Mouse (Mus musculus): ENCODE results near the gene Pip4k2a. TPM values are rescaled to one million over a fixed set of nuclear protein-coding genes. Genes with fewer than 3 reads are reported as not detected.

Pip4k2a gene
- total and polyA plus RNA-seq, 3 experiments, result 4.3 to 7.6 (median 6.5) TPM

DNA sequence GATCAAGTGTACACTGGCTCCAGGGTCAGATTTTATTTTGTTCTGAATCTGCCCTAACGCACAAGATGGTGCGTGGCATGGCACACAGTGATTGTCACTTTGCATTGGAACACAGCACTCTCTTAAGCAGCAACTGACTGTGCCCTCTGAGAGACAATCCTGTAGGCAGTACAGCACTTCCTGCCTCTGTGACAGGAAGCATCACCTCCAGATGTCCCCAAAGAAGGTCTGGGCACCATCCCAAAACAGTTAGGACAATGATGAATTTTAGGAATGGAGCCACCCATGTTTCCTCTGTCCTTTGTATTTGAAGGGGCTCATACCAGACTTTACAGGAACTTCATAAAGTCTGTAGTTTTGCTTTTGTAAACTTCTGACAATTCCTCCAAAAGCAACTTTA, 54.0 kb downstream of the Pip4k2a start:
- TF ChIP-seq EP300 (IDR thresholded peaks at IDR 0.05; ENCODE audit: insufficient read depth, low read depth, low read length), result peak; percentile 76; the same call in 1 of the 2 replicates
- TF ChIP-seq POLR2A (IDR thresholded peaks at IDR 0.05; ENCODE audit: insufficient read depth, low read depth, low read length), result no peak
- TF ChIP-seq CTCF (IDR thresholded peaks at IDR 0.05), result no peak
- Histone ChIP-seq H3K9ac (ENCODE audit: low read depth, low read length) (no peak overlapping the region), H3K4me3 (no peak overlapping the region), H3K79me2 (replicated peaks; ENCODE audit: control insufficient read depth, insufficient read depth, low read length) (no peaks in the 10 kb centered on the region), H3K27me3 (ENCODE audit: control insufficient read depth, insufficient read depth, low read length) (no peaks in the 10 kb centered on the region), H3K36me3 (ENCODE audit: control insufficient read depth, insufficient read depth, low read length) (peaks cover 11% of the 10 kb centered on the region), H3K27ac (peak overlapping the region; percentile 47), H3K4me1 (ENCODE audit: control insufficient read depth, insufficient read depth, low read length) (peaks cover 17% of the 10 kb centered on the region)
- DNase-seq, result peak in 1 of 2 experiments; percentile 50
- intact Hi-C loops (cut with DNase I), result loop anchor here (5.0 kb wide), 1 partner anchor 53 kb away; the partner anchor contains the start of genes 4930426L09Rik and Pip4k2a
- 60% methylated on average over 2 of the region's 2 CpGs for WGBS

DNA sequence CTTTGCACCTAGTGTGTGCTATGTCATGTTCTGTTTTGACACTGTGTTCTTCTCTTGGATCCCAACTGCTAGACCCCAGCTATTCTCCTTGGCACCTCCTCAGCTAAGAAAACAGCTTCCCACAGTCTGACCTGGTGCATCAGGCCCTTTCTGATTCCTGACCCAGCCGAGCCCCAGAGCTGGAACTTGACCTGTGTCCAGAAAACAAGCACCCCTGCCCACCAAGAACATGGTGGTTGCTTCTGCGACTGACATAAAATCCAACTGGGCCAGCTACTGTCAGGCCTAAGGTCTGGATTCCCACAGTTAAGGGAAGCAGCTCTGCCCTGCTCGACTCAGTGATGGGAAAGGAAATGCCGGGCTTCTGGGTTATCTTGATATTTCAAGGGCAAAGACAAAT, 54.6 kb downstream of the Pip4k2a start:
- Histone ChIP-seq H3K36me3 (ENCODE audit: control insufficient read depth, insufficient read depth, low read length) (peaks cover 11% of the 10 kb centered on the region), H3K27ac (peak overlapping the region; percentile 47), H3K27me3 (ENCODE audit: control insufficient read depth, insufficient read depth, low read length) (no peaks in the 10 kb centered on the region), H3K79me2 (replicated peaks; ENCODE audit: control insufficient read depth, insufficient read depth, low read length) (no peaks in the 10 kb centered on the region), H3K4me1 (ENCODE audit: control insufficient read depth, insufficient read depth, low read length) (peaks cover 18% of the 10 kb centered on the region), H3K4me3 (no peak overlapping the region), H3K9ac (ENCODE audit: low read depth, low read length) (no peak overlapping the region)
- intact Hi-C loops (cut with DNase I), result loop anchor here (5.0 kb wide), 1 partner anchor 54 kb away; the partner anchor contains the start of genes 4930426L09Rik and Pip4k2a
- DNase-seq, result no peak
- TF ChIP-seq POLR2A (IDR thresholded peaks at IDR 0.05; ENCODE audit: insufficient read depth, low read depth, low read length) (no peak), EP300 (IDR thresholded peaks at IDR 0.05; ENCODE audit: insufficient read depth, low read depth, low read length) (no peak)
- 50% methylated on average over 4 of the region's 4 CpGs for whole genome bisulfite sequencing

DNA sequence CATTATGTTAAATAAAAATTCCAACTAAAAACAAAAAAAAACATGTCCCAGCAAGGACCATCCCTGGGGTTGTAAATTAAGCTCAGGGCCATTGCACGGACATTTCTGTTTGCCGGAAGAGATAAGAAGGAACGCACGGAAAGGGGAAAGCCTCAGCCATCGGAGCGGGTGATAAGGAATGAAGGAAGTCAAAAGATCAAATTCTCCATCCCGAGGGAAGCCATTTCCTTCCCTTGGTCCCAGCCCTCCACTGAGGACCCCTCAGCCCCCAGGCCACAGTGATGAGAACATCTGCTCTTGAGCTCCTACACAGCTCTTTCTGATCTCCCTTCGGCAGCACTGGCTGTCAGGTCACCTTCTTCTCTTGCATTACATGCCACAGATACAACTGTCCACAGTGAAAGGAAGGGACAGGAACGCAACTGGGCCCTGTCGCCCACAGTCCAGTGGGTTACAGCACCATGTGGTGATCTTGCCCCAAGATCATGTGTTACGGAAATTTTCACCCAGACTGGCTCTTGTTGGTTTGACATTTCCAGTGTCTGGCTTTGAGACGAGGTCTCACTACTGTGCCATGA, 57.1 kb downstream of the Pip4k2a start:
- no peak for DNase-seq
- no peaks in the 10 kb centered on the region for H3K27me3 ChIP-seq (ENCODE audit: control insufficient read depth, insufficient read depth, low read length)
- peaks cover 23% of the 10 kb centered on the region for H3K4me1 ChIP-seq (ENCODE audit: control insufficient read depth, insufficient read depth, low read length)
- intact Hi-C loops (cut with DNase I), result loop anchor here (5.0 kb wide), 1 partner anchor 57 kb away; the partner anchor contains the start of genes 4930426L09Rik and Pip4k2a
- peak overlapping the region; percentile 13; the same call in 1 of the 2 replicates for H3K27ac ChIP-seq
- H3K79me2 ChIP-seq (replicated peaks; ENCODE audit: control insufficient read depth, insufficient read depth, low read length), result no peaks in the 10 kb centered on the region
- no peak overlapping the region for H3K9ac ChIP-seq (ENCODE audit: low read depth, low read length)
- TF ChIP-seq EP300 (IDR thresholded peaks at IDR 0.05; ENCODE audit: insufficient read depth, low read depth, low read length) (no peak), CTCF (IDR thresholded peaks at IDR 0.05) (no peak), POLR2A (IDR thresholded peaks at IDR 0.05; ENCODE audit: insufficient read depth, low read depth, low read length) (no peak)
- 39% methylated on average over 12 of the region's 12 CpGs for WGBS
- H3K4me3 ChIP-seq, result no peak overlapping the region
- H3K36me3 ChIP-seq (ENCODE audit: control insufficient read depth, insufficient read depth, low read length), result peaks cover 6% of the 10 kb centered on the region; the same call in 1 of the 2 replicates

DNA sequence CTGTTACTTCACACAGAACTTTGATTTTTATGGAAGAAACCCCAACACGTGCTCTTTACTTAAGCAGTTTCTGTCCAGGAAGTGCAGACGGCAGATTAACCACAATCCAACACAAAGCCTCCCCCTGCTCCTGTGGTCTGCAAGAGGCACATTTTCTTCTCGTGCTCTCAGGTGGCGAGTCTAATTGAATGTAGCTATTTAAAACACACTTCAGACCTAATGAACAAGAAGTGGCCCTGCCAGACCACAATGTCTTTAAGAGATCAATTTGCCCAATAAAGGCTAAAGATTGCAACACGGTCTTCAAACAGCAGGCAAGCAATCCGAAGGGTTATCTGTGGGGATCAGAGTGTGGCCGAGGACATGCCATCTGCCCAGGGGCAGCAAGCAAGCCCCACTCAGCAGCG, 59.0 kb downstream of the Pip4k2a start:
- H3K4me3 ChIP-seq, result no peak overlapping the region
- WGBS, result 52% methylated on average over 8 of the region's 8 CpGs
- no peaks in the 10 kb centered on the region for H3K79me2 ChIP-seq (replicated peaks; ENCODE audit: control insufficient read depth, insufficient read depth, low read length)
- intact Hi-C loops (cut with DNase I), result loop anchor here (5.0 kb wide), 1 partner anchor 42 kb away; no protein-coding TSS in a partner anchor
- H3K36me3 ChIP-seq (ENCODE audit: control insufficient read depth, insufficient read depth, low read length), result peaks cover 4% of the 10 kb centered on the region; the same call in 1 of the 2 replicates
- DNase-seq, result no peak
- H3K27me3 ChIP-seq (ENCODE audit: control insufficient read depth, insufficient read depth, low read length), result no peaks in the 10 kb centered on the region
- no peak for TF ChIP-seq EP300 (IDR thresholded peaks at IDR 0.05; ENCODE audit: insufficient read depth, low read depth, low read length)
- TF ChIP-seq POLR2A (IDR thresholded peaks at IDR 0.05; ENCODE audit: insufficient read depth, low read depth, low read length), result no peak
- TF ChIP-seq CTCF (IDR thresholded peaks at IDR 0.05), result no peak
- peaks cover 22% of the 10 kb centered on the region for H3K4me1 ChIP-seq (ENCODE audit: control insufficient read depth, insufficient read depth, low read length)
- H3K27ac ChIP-seq, result no peak overlapping the region
- no peak overlapping the region for H3K9ac ChIP-seq (ENCODE audit: low read depth, low read length)

DNA sequence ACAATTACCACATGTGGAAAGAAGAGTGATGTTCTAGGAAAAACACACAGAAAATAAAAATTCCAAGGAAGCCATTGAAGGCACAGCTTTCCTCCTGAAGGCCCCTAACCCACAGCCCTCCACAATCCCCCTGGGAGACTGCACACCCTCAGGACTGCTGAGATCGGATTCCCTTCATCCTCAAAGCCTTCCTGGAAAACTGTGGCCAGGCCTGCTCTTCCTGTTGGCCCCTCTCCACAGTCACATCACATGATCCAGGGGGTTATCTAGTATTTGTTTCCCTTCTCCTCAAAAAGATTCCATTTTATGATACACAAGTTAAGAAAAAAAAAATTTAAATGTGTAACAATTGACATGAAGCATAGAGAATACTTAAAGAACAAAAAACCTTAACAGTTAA, 59.7 kb downstream of the Pip4k2a start:
- peak overlapping the region; percentile 31 for H3K27ac ChIP-seq

DNA sequence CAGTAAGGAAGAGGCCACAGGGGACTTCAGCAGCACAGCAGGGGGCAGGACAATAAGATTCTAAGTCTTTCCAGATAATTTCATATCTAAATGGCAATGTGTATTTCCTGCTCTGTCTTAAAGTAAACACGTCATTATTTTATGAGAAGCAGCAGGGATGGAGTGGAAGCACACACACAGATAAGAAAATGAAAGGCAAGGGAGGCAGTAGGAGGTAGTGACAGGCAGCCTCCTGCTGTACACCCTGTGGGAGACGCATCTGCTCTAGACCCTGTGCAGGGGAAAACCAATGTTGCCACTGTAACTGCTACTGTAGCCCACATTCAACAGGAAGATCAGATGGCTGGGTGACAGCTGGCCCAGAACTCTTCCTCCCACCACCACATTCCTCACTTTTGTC, 60.3 kb downstream of the Pip4k2a start:
- Histone ChIP-seq H3K4me1 (ENCODE audit: control insufficient read depth, insufficient read depth, low read length) (peaks cover 17% of the 10 kb centered on the region), H3K27ac (peak overlapping the region; percentile 31), H3K4me3 (no peak overlapping the region), H3K9ac (ENCODE audit: low read depth, low read length) (no peak overlapping the region), H3K79me2 (replicated peaks; ENCODE audit: control insufficient read depth, insufficient read depth, low read length) (no peaks in the 10 kb centered on the region), H3K36me3 (ENCODE audit: control insufficient read depth, insufficient read depth, low read length) (peaks cover 4% of the 10 kb centered on the region; the same call in 1 of the 2 replicates), H3K27me3 (ENCODE audit: control insufficient read depth, insufficient read depth, low read length) (no peaks in the 10 kb centered on the region)
- DNase-seq, result peak in 1 of 2 experiments; percentile 21
- intact Hi-C loops (cut with DNase I), result loop anchor here (5.0 kb wide), 1 partner anchor 40 kb away; no protein-coding TSS in a partner anchor
- no peak for TF ChIP-seq EP300 (IDR thresholded peaks at IDR 0.05; ENCODE audit: insufficient read depth, low read depth, low read length)
- no peak for TF ChIP-seq POLR2A (IDR thresholded peaks at IDR 0.05; ENCODE audit: insufficient read depth, low read depth, low read length)
- no peak for TF ChIP-seq CTCF (IDR thresholded peaks at IDR 0.05)
- 28% methylated on average over 2 of the region's 2 CpGs for WGBS

More for the DNA sequence above, 59.7 kb downstream of the Pip4k2a start:
- Histone ChIP-seq H3K79me2 (replicated peaks; ENCODE audit: control insufficient read depth, insufficient read depth, low read length) (no peaks in the 10 kb centered on the region), H3K27me3 (ENCODE audit: control insufficient read depth, insufficient read depth, low read length) (no peaks in the 10 kb centered on the region), H3K36me3 (ENCODE audit: control insufficient read depth, insufficient read depth, low read length) (peaks cover 4% of the 10 kb centered on the region; the same call in 1 of the 2 replicates), H3K9ac (ENCODE audit: low read depth, low read length) (no peak overlapping the region), H3K4me3 (no peak overlapping the region), H3K4me1 (ENCODE audit: control insufficient read depth, insufficient read depth, low read length) (peaks cover 18% of the 10 kb centered on the region)
- no peak for TF ChIP-seq POLR2A (IDR thresholded peaks at IDR 0.05; ENCODE audit: insufficient read depth, low read depth, low read length)
- no peak for TF ChIP-seq EP300 (IDR thresholded peaks at IDR 0.05; ENCODE audit: insufficient read depth, low read depth, low read length)
- TF ChIP-seq CTCF (IDR thresholded peaks at IDR 0.05), result no peak
- peak in 1 of 2 experiments; percentile 36 for DNase-seq
- intact Hi-C loops (cut with DNase I), result loop anchor here (5.0 kb wide), 1 partner anchor 41 kb away; no protein-coding TSS in a partner anchor
- 23% methylated on average over 1 of the region's 1 CpGs for WGBS

Data from heart, adult 2 months (tissue).